Mouse (Mus musculus): Measurements from ENCODE around the gene Kptn. TPM values are rescaled to one million over a fixed set of nuclear protein-coding genes. Genes with fewer than 3 reads are reported as not detected.

The Kptn gene
- 6.6 and 7.2 TPM in 2 replicates for polyA plus RNA-seq (2012; rRNA removed)

DNA sequence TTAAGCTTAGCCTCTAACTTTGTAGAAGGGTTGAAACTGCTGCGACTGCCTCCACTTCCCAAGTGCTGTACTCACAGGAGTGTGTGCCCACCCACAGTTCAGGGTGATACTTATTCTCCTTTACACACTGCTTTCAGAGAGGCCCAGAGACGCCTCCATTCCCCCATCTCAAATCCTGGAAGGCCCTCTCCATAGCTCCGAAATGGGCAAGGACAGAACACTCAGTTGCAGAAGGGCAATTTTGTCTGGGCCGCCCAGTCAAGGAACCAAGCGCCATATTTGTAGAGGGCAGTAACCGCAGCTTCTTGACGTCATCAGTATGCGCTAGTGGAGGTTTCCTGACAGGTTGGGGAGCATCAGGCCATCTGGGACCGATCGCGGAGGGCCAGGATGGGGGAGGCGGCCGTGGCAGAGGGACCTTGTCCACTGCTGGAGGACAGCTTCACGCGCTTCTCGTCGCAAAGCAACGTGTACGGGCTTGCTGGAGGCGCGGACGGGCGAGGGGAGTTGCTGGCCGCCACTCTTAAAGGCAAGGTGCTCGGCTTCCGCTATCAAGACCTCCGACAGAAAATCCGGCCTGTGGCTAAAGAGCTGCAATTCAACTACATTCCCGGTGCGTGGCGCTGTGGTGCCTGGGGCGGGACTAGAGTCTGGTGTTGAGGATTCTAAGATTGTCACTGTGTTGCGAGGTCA lies at the start of gene Kptn:
Kptn (plus strand) TSS at position 327 of the 693 bp plus-strand sequence.

DNA sequence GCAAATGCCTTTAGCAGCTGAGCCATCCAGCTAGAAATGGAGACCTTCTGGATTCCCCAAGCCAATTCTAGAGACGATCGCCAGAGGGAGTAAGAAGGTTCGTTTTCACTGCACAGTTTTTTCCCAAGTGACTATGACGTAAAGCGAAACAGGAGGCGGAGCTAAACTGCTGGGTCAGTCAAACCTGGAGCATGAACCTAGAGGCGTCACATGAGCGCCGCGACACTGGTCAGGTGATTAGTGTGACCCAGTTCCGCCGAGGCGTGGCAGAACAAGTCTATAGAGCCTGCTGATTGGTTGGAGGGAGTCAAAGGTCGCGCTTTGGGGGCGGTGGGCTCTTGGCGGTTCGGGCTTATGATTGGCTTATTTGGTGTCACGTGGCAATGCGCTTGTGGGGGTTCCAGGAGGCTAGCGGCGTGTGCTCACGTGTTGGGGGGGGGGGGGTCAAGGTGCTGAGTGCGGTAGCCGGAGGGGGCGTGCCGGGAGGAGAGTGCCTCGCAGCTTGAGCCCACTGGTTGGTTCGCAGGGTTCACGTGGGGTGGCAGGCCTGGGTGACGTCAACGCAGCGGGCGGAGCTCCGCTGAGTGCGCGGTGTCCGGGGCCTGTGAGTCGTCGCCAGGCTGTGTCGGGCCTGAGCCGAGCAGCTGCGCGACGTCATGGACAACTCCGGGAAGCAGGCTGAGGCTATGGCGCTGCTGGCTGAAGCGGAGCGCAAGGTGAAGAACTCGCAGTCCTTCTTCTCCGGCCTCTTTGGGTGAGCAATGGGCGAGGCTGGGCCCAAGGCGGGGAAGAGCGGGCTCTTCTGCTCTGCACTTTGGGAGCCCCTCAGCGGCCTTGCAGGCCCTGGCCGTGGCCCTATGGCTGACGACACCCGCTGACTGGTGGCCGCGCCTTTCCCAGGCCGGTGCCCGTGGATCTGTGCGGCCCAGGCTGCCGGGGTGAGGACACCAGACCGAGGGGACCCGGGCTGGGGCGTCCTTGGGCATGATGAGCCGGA lies 21.4 kb upstream of the Kptn start, which contains the start of gene Napa:
Napa (plus strand) TSS at position 438 of the 997 bp plus-strand sequence.

DNA sequence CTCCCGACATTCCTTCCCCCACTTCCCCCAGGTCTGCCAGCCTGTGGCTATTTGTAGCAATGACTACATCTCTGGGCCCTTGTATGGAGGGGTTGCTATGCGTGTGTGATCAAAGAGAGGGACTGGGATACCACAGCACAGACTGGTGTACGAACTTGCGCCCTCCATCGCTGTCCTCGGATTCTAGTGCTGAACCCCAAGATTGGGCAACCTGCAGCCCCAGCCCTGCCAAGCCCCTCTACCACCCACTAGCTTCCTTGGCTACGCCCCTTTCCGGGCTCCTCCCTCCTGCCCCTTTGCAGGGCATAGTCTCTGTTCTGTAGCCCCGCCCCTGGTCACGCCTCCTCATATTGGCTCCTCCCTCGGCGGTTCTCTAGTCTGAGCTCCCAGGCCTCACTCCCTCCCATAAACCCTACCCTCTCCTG lies 9.7 kb downstream of the Kptn start, which contains the start of gene Slc8a2:
Slc8a2 (plus strand) TSS at position 406 of the 425 bp plus-strand sequence.

DNA sequence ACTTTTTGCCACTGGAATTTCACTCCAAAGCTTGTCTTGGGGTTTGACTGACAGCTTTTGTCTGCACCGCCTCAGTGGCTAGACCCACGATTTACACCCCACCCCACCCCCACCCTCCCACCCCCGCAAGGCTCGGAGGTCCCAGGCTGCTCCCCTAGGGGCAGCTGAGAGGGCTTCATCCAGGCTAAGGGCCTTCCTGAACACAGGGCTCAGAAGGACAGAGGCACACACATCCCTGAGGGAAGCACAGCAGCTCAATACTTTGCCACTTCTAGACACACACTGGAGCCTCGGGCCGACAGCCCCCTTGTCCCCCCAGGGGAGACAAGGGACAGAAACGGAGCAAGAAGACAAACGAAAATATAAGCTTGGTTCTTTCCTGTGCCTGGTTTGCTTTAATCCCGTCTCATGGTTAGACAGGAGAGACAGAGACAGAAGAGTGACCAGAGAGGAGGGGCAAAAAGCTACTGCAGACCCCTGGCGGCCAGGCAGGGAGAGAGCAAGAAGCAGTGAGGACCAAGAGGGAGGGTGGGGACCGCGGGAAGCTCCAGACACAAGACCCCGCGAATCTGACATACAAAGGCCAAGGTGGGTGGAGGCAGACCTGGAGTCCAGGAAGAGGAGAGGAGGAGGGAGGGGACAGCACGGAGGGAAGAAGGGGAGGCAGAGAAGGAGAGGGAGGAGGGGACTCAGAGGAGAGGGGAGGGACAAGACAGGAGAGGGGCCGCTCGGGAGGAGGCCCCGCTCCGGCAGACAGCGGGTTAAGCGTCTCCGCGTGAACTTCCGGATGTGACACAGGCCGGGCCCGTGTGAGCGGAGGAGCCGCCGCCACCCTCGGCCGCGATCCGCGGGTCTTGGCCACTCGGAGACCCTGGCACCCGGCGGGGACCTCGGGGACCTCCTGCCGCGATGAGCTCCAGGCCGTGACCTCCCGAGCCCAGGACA lies 55.2 kb downstream of the Kptn start, which contains the start of gene Meis3:
Meis3 (plus strand) TSS at position 494 of the 945 bp plus-strand sequence.

Other genes with a start within 250 kb of the Kptn start
- gene Crx, start 239.9 kb upstream of the Kptn start, polyA plus RNA-seq (2012; rRNA removed): not detected in 2 replicates
- gene Crxos, start 237.3 kb upstream of the Kptn start, polyA plus RNA-seq (2012; rRNA removed): not detected in 2 replicates
- 189 and 194 TPM in 2 replicates for gene Selenow, start 197.5 kb upstream of the Kptn start, polyA plus RNA-seq (2012; rRNA removed)
- gene Nop53, start 173.8 kb upstream of the Kptn start, polyA plus RNA-seq (2012; rRNA removed): 57.3 and 58.9 TPM in 2 replicates
- gene Ehd2, start 152.3 kb upstream of the Kptn start, polyA plus RNA-seq (2012; rRNA removed): 2.4 TPM in 2 replicates
- 1.2 and 1.5 TPM in 2 replicates for gene Bicra, start 72.0 kb upstream of the Kptn start, polyA plus RNA-seq (2012; rRNA removed)
- gene Zfp541, start 58.1 kb upstream of the Kptn start, polyA plus RNA-seq (2012; rRNA removed): 0.01 TPM in 2 replicates
- gene Napa, start 21.4 kb upstream of the Kptn start, polyA plus RNA-seq (2012; rRNA removed): 93.6 and 109 TPM in 2 replicates
- gene Slc8a2, start 9.9 kb downstream of the Kptn start, polyA plus RNA-seq (2012; rRNA removed): 0.05 TPM in 2 replicates
- 1.1 and 1.6 TPM in 2 replicates for gene Meis3, start 55.2 kb downstream of the Kptn start, polyA plus RNA-seq (2012; rRNA removed)
- gene Dhx34, start 102.1 kb downstream of the Kptn start, polyA plus RNA-seq (2012; rRNA removed): 3.6 and 4.0 TPM in 2 replicates
- 0.48 and 0.58 TPM in 2 replicates for gene C5ar2, start 124.3 kb downstream of the Kptn start, polyA plus RNA-seq (2012; rRNA removed)
- 1.0 and 1.2 TPM in 2 replicates for gene C5ar1, start 139.6 kb downstream of the Kptn start, polyA plus RNA-seq (2012; rRNA removed)
- 7.1 and 7.5 TPM in 2 replicates for gene Inafm1, start 153.7 kb downstream of the Kptn start, polyA plus RNA-seq (2012; rRNA removed)
- 30.7 and 30.8 TPM in 2 replicates for gene Ccdc9, start 166.9 kb downstream of the Kptn start, polyA plus RNA-seq (2012; rRNA removed)
- gene Bbc3, start 188.5 kb downstream of the Kptn start, polyA plus RNA-seq (2012; rRNA removed): 2.8 and 3.9 TPM in 2 replicates

All from liver, embryonic 14 days (tissue).